Mouse (Mus musculus) heart, postnatal 25 days (tissue): ENCODE data around the gene Fpgt. TPM values are rescaled to one million over a fixed set of nuclear protein-coding genes. Genes with fewer than 3 reads are reported as not detected.

Experiments
- DNase-seq: peaks from one replicate; pipeline ENCODE4 v3.0.0; 2022; ENCODE audit warnings: low spot score
- intact Hi-C: fragments of 180-260 bp; cut with DNase I; formaldehyde crosslinking; loops from one replicate; pipeline ENCODE4 v1.15.1; 2025
- total RNA-seq, 2 experiments: library from RNA; stranded (reverse); gene quantifications; 2 replicates each; pipeline ENCODE4 v1.2.3; 2021

The Fpgt gene
- total RNA-seq = 10 to 100 TPM; 10.4 to 10.8 TPM

GRCm38 (mm10) chr3:155093116-155093956, at the start of gene Fpgt, which contains the start of gene Lrriq3:
Fpgt (minus strand) TSS chr3:155093403.
Lrriq3 (plus strand) TSS chr3:155093434.
- intact Hi-C loops = loop anchor here (10.0 kb wide), 1 partner anchor 499 kb away; the partner anchor contains the start of genes Cryz and Tyw3
- DNase-seq = peak; percentile 76

- no peak for DNase-seq
- intact Hi-C loops = no loop called here
These were observed 47.8 kb upstream of the Fpgt start for GRCm38 (mm10) chr3:155141047-155141446.

- intact Hi-C loops = no loop called here
- no peak for DNase-seq
These were observed 44.5 kb upstream of the Fpgt start for GRCm38 (mm10) chr3:155137737-155138136.

GRCm38 (mm10) chr3:155105957-155106356, 12.8 kb upstream of the Fpgt start:
- no peak for DNase-seq
- intact Hi-C loops = no loop called here

- intact Hi-C loops = loop anchor here (10.0 kb wide), 1 partner anchor 504 kb away; the partner anchor contains the start of genes Cryz and Tyw3
- DNase-seq = no peak
These were observed 6.1 kb upstream of the Fpgt start for GRCm38 (mm10) chr3:155099266-155099665.

- intact Hi-C loops = loop anchor here (10.0 kb wide), 1 partner anchor 497 kb away; the partner anchor contains the start of genes Cryz and Tyw3
- no peak for DNase-seq
These were observed 1.1 kb downstream of the Fpgt start for GRCm38 (mm10) chr3:155092081-155092480.

GRCm38 (mm10) chr3:155077908-155078307, 15.3 kb downstream of the Fpgt start:
- intact Hi-C loops = no loop called here
- no peak for DNase-seq

- intact Hi-C loops = no loop called here
These were observed 33.8 kb downstream of the Fpgt start for GRCm38 (mm10) chr3:155059449-155059822.

GRCm38 (mm10) chr3:155058800-155059448, 34.3 kb downstream of the Fpgt start:
- intact Hi-C loops = no loop called here
- DNase-seq = no peak

More at GRCm38 (mm10) chr3:155059449-155059822, 33.8 kb downstream of the Fpgt start:
- no peak for DNase-seq

GRCm38 (mm10) chr3:155057566-155057965, 35.6 kb downstream of the Fpgt start:
- intact Hi-C loops = no loop called here
- no peak for DNase-seq

- intact Hi-C loops = no loop called here
- DNase-seq = no peak
These were observed 36.6 kb downstream of the Fpgt start for GRCm38 (mm10) chr3:155056606-155057005.

GRCm38 (mm10) chr3:155055231-155055916, 37.8 kb downstream of the Fpgt start, which contains the start of gene Tnni3k:
Tnni3k (minus strand) TSS chr3:155055407.
- no peak for DNase-seq
- intact Hi-C loops = no loop called here

GRCm38 (mm10) chr3:155053189-155053588, 40.0 kb downstream of the Fpgt start:
- no peak for DNase-seq
- intact Hi-C loops = no loop called here

- intact Hi-C loops = no loop called here
- DNase-seq = no peak
These were observed 41.2 kb downstream of the Fpgt start for GRCm38 (mm10) chr3:155052021-155052420.

- intact Hi-C loops = no loop called here
- DNase-seq = no peak
These were observed 54.0 kb downstream of the Fpgt start for GRCm38 (mm10) chr3:155039012-155039836.

Other genes starting within 250 kb of the Fpgt start
- 10 to 100 TPM; 79.9 to 81.6 TPM for gene Tnni3k, start 38.0 kb downstream of the Fpgt start, total RNA-seq
- under 1 TPM in 1 of 2 experiments, not detected in 1; 0.60 TPM for gene Lrriq3, start within 50 bp of the Fpgt start, total RNA-seq